Mouse (Mus musculus) embryo, embryonic 11 days (tissue): ENCODE results near the gene Zfp322a.

Source experiments
- DNase-seq: peaks from one replicate; pipeline ENCODE4 v3.0.0-alpha.2; 2015

Zfp322a gene

GRCm38 (mm10) chr13:23312909-23313669 lies 55.9 kb downstream of the Zfp322a start:
- peak; percentile 63 for DNase-seq

- peak; percentile 35 for DNase-seq
Observed at GRCm38 (mm10) chr13:23310036-23310435, 59.0 kb downstream of the Zfp322a start.

- peak; percentile 63 for DNase-seq
Observed at GRCm38 (mm10) chr13:23309495-23310011, 59.5 kb downstream of the Zfp322a start.

GRCm38 (mm10) chr13:23308639-23309307 lies 60.2 kb downstream of the Zfp322a start:
- peak; percentile 68 for DNase-seq

GRCm38 (mm10) chr13:23307069-23307814 lies 61.8 kb downstream of the Zfp322a start:
- peak; percentile 75 for DNase-seq

GRCm38 (mm10) chr13:23306707-23307068 lies 62.3 kb downstream of the Zfp322a start:
- DNase-seq, result no peak
